Mouse (Mus musculus) layer of hippocampus, adult 9-11 months (tissue): Measurements from ENCODE around the gene Fam213a.
A peak's percentile ranks its signal among the peaks of the same experiment; 100 is the strongest.

ENCODE experiments used
- DNase-seq: peaks from one replicate; pipeline ENCODE4 v3.0.0; 2022

The Fam213a gene

GRCm38 (mm10) chr14:41004201-41005141, 9.1 kb downstream of the Fam213a start:
- no peak for DNase-seq

- no peak for DNase-seq
Measured at GRCm38 (mm10) chr14:41001576-41001975, 12.0 kb downstream of the Fam213a start.

GRCm38 (mm10) chr14:41000801-41001200, 12.8 kb downstream of the Fam213a start:
- no peak for DNase-seq

- DNase-seq, result no peak
Measured at GRCm38 (mm10) chr14:40999904-41000645, 13.5 kb downstream of the Fam213a start.

GRCm38 (mm10) chr14:40996171-40996570, 17.4 kb downstream of the Fam213a start:
- DNase-seq, result no peak

GRCm38 (mm10) chr14:40992464-40992863, 21.1 kb downstream of the Fam213a start:
- no peak for DNase-seq

GRCm38 (mm10) chr14:40988780-40989179, 24.8 kb downstream of the Fam213a start:
- no peak for DNase-seq

- no peak for DNase-seq
Measured at GRCm38 (mm10) chr14:40987184-40987583, 26.4 kb downstream of the Fam213a start.

GRCm38 (mm10) chr14:40985635-40986034, 28.0 kb downstream of the Fam213a start:
- no peak for DNase-seq

GRCm38 (mm10) chr14:40979723-40980122, 33.9 kb downstream of the Fam213a start:
- DNase-seq, result no peak

GRCm38 (mm10) chr14:40979002-40979401, 34.6 kb downstream of the Fam213a start:
- peak; percentile 61 for DNase-seq

GRCm38 (mm10) chr14:40975127-40975721, 38.4 kb downstream of the Fam213a start:
- peak; percentile 80 for DNase-seq

- DNase-seq, result no peak
Measured at GRCm38 (mm10) chr14:40968051-40968450, 45.5 kb downstream of the Fam213a start.

- DNase-seq, result no peak
Measured at GRCm38 (mm10) chr14:40967598-40967900, 46.0 kb downstream of the Fam213a start.

GRCm38 (mm10) chr14:40966862-40967597, 46.6 kb downstream of the Fam213a start:
- peak; percentile 98 for DNase-seq

- no peak for DNase-seq
Measured at GRCm38 (mm10) chr14:40966392-40966861, 47.2 kb downstream of the Fam213a start, which contains the start of gene Tspan14. Gene Tspan14 (minus strand): TSS chr14:40966807.

- no peak for DNase-seq
Measured at GRCm38 (mm10) chr14:40965507-40966356, 47.9 kb downstream of the Fam213a start.

GRCm38 (mm10) chr14:40964881-40965280, 48.7 kb downstream of the Fam213a start:
- DNase-seq, result no peak

GRCm38 (mm10) chr14:40964214-40964610, 49.4 kb downstream of the Fam213a start:
- no peak for DNase-seq

- no peak for DNase-seq
Measured at GRCm38 (mm10) chr14:40963501-40964213, 49.9 kb downstream of the Fam213a start.
